12 mouse cellular contexts compared by ENCODE assay signal in the genomic region with DNA sequence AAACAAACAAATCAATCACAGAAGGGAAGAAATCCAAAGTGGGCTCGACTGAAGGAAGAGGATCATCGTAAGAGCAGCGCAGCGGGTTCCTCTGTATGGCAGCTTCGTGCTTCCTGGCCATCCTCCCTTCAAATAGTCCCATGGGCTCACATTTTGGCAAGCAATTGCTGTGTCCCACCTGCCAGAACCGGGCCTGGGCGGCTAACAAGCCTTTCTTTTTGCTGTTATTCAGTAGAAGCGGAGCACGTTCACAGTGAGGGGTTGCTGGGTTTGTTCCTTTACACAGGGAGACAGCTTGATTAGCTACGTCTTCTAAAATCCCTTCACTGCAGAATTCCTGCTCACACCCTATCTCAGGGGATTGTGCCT.
DNase-seq lines count a peak whose midpoint lies in the region; ATAC-seq lines count a peak whose summit lies in the region.
"Had no signal": no experiment of that assay in that cellular context is flagged by ENCODE, and none has a peak within 500 bp of the region (broad histone marks: within the 10 kb centered on the region; RNA-seq: fewer than 3 reads in every experiment).

No protein-coding gene starts in this region.

- no peak for DNase-seq in heart, adult 11 months
- DNase-seq in midbrain, embryonic 10.5 days (ENCODE audit: low spot score), result peak; percentile 38
- no peak for DNase-seq in yolk sac, embryonic 10.5 days (ENCODE audit: low spot score)
- no peak for DNase-seq in spleen, adult 18-20 months
- DNase-seq: right cerebral cortex, postnatal 25 days had no signal

- no peak overlapping the region for H3K4me3 ChIP-seq in heart, embryonic 15.5 days
- H3K4me3 ChIP-seq in neural tube, embryonic 13.5 days, result no peak overlapping the region
- H3K4me3 ChIP-seq in neural tube, embryonic 15.5 days (replicated peaks), result no peak overlapping the region
- peak overlapping the region; percentile 0; the same call in 1 of the 2 replicates for H3K4me3 ChIP-seq in midbrain, embryonic 10.5 days
- H3K4me3 ChIP-seq: layer of hippocampus, adult 2 months; limb, embryonic 13.5 days; neural tube, embryonic 12.5 days had no signal

- peaks cover 33% of the 10 kb centered on the region for H3K27me3 ChIP-seq in heart, embryonic 15.5 days
- H3K27me3 ChIP-seq in neural tube, embryonic 13.5 days, result peaks cover 70% of the 10 kb centered on the region
- H3K27me3 ChIP-seq in neural tube, embryonic 15.5 days (replicated peaks), result peaks cover 25% of the 10 kb centered on the region
- peaks cover 95% of the 10 kb centered on the region for H3K27me3 ChIP-seq in midbrain, embryonic 10.5 days (ENCODE audit: low read depth, poor library complexity, severe bottlenecking)

- H3K4me2 ChIP-seq in heart, embryonic 15.5 days, result peak overlapping the region; percentile 22
- H3K4me2 ChIP-seq in neural tube, embryonic 13.5 days, result no peak overlapping the region
- no peak overlapping the region for H3K4me2 ChIP-seq in neural tube, embryonic 15.5 days
- H3K4me2 ChIP-seq: limb, embryonic 13.5 days; neural tube, embryonic 12.5 days had no signal

- H3K4me1 ChIP-seq in heart, embryonic 15.5 days (replicated peaks), result peaks cover 27% of the 10 kb centered on the region
- H3K4me1 ChIP-seq in neural tube, embryonic 13.5 days (replicated peaks), result peaks cover 13% of the 10 kb centered on the region
- H3K4me1 ChIP-seq in neural tube, embryonic 15.5 days, result peaks cover 13% of the 10 kb centered on the region
- peaks cover 45% of the 10 kb centered on the region for H3K4me1 ChIP-seq in midbrain, embryonic 10.5 days
- H3K4me1 ChIP-seq: neural tube, embryonic 12.5 days had no signal

- no peak for ATAC-seq in heart, embryonic 15.5 days (replicated peaks; ENCODE audit: insufficient number of reproducible peaks, insufficient read depth, low FRiP score, low read depth)
- no peak for ATAC-seq in neural tube, embryonic 13.5 days (ENCODE audit: low read depth)
- no peak for ATAC-seq in neural tube, embryonic 15.5 days (ENCODE audit: low FRiP score)

- H3K9me3 ChIP-seq in heart, embryonic 15.5 days (replicated peaks), result no peaks in the 10 kb centered on the region
- H3K9me3 ChIP-seq in neural tube, embryonic 13.5 days, result no peaks in the 10 kb centered on the region
- H3K9me3 ChIP-seq in neural tube, embryonic 15.5 days (replicated peaks), result no peaks in the 10 kb centered on the region
- no peaks in the 10 kb centered on the region for H3K9me3 ChIP-seq in midbrain, embryonic 10.5 days (replicated peaks)
- H3K9me3 ChIP-seq: limb, embryonic 13.5 days; neural tube, embryonic 12.5 days had no signal

- H3K9ac ChIP-seq in heart, embryonic 15.5 days, result peak overlapping the region; percentile 33; the same call in 1 of the 2 replicates
- 0 out of 2 replicates have a peak overlapping the region, but pooled peaks have one; percentile 17 for H3K9ac ChIP-seq in neural tube, embryonic 13.5 days
- no peak overlapping the region for H3K9ac ChIP-seq in neural tube, embryonic 15.5 days (replicated peaks)
- H3K9ac ChIP-seq: limb, embryonic 13.5 days; neural tube, embryonic 12.5 days had no signal

- no peak overlapping the region for H3K27ac ChIP-seq in heart, embryonic 15.5 days
- H3K27ac ChIP-seq in neural tube, embryonic 13.5 days (replicated peaks), result no peak overlapping the region
- H3K27ac ChIP-seq in neural tube, embryonic 15.5 days (replicated peaks), result no peak overlapping the region
- H3K27ac ChIP-seq in midbrain, embryonic 10.5 days (replicated peaks), result 0 out of 2 replicates have a peak overlapping the region, but pooled peaks have one; percentile 10
- H3K27ac ChIP-seq: layer of hippocampus, adult 2 months; limb, embryonic 13.5 days; macrophage; neural tube, embryonic 12.5 days had no signal

- H3K36me3 ChIP-seq in heart, embryonic 15.5 days, result no peaks in the 10 kb centered on the region
- no peaks in the 10 kb centered on the region for H3K36me3 ChIP-seq in neural tube, embryonic 13.5 days
- H3K36me3 ChIP-seq in neural tube, embryonic 15.5 days, result no peaks in the 10 kb centered on the region
- no peaks in the 10 kb centered on the region for H3K36me3 ChIP-seq in midbrain, embryonic 10.5 days
- H3K36me3 ChIP-seq: limb, embryonic 13.5 days; neural tube, embryonic 12.5 days had no signal

- 23% methylated on average over 10 of the region's 10 CpGs for WGBS in heart, embryonic 15.5 days
- WGBS in neural tube, embryonic 13.5 days, result 26% methylated on average over 10 of the region's 10 CpGs
- 21% methylated on average over 10 of the region's 10 CpGs for WGBS in neural tube, embryonic 15.5 days
- 5% methylated on average over 10 of the region's 10 CpGs for WGBS in midbrain, embryonic 10.5 days
